Mouse (Mus musculus): ENCODE measurements around the gene Mcf2l.

Mcf2l gene

GRCm38 (mm10) chr8:12874194-12874791 lies 687 bp downstream of the Mcf2l start:
- DNase-seq (ENCODE audit: low spot score) = no peak

- DNase-seq (ENCODE audit: low spot score) = no peak
Measured at GRCm38 (mm10) chr8:12874971-12875370, 1.4 kb downstream of the Mcf2l start.

DNA sequence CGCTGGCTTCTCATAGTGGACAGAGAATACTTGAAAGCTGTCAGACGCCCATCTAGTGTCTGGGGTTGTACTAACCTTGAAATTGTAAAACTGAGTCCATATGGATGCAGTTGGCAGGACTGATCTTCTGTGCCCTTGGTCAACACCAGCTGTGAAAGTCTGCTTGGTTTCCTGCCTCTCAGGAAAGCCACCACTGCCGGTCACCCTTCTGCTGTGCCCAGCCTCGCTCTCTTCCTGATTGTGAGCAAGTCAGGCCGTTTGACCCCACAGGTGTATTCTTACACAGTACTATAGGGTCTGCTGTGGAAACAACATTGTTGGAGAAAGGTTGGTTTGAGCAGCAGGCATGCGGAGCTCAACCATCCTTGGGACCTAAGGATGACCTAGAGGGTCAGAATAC lies 3.5 kb downstream of the Mcf2l start:
- no peak for DNase-seq (ENCODE audit: low spot score)

DNA sequence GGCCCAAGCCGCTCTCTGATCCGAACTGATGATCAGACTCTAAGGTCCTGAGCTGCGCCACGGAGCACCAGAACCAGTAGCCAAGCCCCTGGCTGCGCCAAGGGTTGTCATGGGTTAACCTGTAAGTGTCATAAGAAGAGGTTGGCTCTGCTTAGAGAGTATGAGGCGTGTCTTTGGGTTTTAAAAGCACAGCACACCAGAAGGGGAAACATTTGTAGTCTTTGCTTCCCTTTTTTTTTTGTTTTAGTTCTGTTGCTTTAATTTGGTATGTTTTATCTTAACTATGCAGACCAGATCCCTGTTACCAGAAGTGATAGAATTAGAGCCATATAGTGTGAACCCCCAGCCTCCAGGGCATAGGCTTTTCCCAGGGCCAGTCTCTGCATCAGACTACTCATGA lies 6.6 kb downstream of the Mcf2l start:
- no peak for DNase-seq (ENCODE audit: low spot score)

- no peak for DNase-seq (ENCODE audit: low spot score)
Measured at GRCm38 (mm10) chr8:12883051-12884004, 9.7 kb downstream of the Mcf2l start.

DNA sequence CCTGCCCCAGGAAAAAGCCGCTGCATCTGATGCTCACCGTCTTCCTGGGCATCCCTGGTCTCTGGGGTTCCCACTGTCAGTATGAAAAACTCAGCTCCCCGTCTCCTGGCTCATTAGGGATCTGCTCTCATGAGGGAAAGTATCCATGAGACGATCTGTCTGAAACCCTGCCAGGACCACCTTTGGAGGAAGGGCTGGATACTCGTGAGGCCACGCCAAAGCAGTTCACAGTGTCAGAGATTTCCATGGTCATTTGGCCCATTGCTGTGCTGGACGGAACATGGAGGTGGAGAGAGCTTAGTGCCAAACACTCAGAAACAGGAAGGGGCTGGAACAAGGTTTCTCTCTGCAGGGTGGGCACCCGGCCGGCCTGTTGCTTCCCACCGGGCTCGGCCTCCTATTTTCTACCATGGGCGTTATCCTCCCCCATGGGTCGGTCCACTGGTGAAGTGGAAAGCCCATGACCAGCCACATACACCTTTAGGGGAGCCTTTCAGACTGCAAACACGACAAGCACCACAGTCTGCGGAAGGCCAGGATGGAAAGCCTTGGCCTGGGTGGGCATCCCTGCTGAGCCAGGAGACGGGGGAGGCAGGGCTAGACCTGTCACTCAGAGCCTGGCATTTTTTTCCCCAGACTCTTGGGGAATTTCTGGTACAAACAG lies 14.3 kb downstream of the Mcf2l start:
- DNase-seq (ENCODE audit: low spot score) = no peak

DNA sequence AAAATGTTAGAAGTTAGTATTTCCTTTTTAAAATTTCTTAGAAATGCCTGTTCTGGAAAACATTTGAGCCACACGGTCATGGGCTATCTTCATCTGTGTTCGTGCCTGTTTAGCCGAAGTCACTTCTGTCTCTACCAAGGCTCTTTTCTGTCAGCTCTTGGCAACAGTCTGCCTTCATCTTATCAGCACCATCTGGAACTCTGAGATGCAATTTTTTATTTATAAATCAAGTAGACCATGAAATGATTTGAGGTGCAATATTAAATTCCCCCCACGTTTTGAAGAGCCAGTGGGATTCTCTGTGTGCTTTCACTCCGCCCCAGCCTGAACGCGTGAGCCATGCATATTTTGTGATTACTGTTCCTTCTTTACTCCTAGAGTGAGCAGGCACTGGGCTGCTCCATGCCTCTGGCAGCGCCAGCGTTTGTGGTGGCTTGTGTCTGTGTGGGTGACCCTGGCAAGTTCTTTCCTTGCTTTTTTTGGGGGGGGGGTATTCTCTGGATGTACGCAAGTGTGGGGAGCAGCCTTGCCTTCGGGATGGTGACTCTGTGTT lies 15.5 kb downstream of the Mcf2l start:
- no peak for DNase-seq (ENCODE audit: low spot score)

GRCm38 (mm10) chr8:12892882-12893446 lies 19.4 kb downstream of the Mcf2l start:
- no peak for DNase-seq (ENCODE audit: low spot score)

- no peak for DNase-seq (ENCODE audit: low spot score)
Measured at GRCm38 (mm10) chr8:12893797-12894578, 20.4 kb downstream of the Mcf2l start.

DNA sequence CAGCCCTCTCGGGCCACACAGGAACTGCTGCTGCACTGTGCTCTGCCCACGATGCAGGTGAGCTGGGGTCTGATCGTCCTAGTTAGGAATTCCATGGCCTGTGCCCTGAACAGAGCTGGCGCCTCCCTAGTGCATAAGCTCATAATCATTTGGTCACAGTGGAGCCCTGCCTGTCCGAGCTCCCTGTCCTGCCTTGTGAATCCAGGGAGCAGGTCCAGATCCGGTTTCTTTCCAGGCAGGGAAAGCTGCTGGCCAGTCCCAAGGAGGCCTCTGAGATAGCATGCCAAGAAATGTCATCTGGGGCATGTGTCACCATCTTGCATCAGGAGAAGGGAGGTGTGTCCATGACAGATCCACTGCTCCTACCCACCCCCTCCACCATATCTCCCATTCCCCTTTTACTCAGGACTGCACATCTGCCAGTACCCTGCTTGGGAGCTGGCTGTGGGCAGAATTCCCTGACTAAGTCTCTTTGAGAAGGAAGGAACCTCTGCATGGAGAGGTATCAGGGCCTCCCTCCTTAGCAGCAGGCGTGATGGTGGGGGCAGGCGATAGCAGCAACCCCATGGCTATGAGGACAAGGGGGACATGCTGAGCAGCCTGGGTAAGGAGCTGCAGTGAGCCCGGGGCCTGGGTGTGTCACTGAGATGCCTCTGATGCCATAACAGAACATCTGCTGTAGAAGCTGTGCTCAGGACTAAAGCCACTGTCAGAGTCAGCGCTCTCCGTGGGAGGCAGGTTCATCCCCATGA lies 21.4 kb downstream of the Mcf2l start:
- DNase-seq (ENCODE audit: low spot score) = no peak

DNA sequence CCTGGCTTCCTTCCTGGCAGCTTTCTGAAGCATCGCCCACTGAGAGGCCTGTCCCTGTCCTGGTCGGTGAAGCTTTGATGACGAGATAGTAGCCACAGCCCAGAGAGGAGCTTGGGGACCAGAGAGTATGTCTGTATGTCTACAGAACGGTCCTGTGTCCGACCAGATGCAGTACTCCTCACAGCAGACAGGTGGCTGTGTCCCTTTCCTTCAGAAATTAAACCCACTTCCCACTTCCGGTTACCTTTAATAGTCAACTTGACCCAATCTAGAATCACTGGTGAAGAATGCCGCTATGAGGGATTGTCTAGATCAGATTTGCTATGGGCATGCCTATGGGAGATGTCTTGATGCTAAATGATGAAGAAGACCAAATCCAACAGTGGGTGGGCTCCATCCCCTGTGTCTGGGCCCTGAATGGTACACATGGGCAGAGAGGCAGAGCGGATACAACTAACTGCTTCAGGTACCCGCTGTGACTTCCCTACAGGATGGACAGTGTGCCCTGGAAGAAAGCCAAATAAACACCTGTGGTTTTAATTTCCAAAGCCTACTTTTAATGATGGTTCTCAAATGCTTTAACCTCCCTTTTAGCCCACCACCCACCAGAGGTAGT lies 22.0 kb downstream of the Mcf2l start:
- no peak for DNase-seq (ENCODE audit: low spot score)

DNA sequence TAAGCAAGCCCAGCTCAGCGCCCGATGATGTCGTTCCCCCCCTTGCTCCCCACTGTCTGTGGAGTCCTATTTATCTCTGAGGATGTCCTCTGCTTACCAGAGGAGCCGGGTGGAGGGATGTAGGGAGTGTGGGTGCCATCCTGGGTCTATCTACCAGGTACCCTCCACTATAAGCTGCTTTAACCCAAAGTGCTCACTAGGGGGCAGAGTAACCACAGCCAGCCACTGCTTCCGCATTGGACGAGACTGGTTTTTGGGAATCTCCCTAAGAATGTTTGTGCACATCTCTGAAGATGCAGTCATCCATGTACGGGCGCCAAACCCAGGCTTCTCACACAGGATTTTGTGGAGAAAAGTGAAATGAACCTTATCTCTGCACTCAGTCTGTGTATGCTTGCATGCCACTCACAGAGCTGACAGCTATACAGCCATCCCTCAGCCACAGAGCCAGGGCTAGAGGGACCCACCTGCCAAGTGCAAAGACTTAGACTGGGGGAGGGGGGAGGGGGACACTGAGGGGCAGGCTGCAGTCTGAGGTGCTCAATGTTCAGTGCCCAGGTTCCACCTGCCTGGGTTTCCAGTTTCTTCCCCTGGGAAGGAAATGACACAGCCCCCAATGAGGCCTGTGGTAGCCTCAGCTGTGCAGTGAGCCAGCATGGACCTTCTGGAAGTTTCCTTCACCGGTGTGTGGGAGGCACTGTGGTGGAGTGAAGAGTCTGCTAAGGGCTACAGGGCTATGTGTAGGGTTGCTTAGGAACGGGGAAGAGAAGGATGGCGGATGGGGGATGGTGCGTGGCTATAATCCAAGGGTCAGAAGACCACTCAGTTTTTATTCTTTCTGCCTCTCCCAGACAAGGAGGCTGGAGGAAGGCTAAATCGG lies 23.1 kb downstream of the Mcf2l start:
- no peak for DNase-seq (ENCODE audit: low spot score)

DNA sequence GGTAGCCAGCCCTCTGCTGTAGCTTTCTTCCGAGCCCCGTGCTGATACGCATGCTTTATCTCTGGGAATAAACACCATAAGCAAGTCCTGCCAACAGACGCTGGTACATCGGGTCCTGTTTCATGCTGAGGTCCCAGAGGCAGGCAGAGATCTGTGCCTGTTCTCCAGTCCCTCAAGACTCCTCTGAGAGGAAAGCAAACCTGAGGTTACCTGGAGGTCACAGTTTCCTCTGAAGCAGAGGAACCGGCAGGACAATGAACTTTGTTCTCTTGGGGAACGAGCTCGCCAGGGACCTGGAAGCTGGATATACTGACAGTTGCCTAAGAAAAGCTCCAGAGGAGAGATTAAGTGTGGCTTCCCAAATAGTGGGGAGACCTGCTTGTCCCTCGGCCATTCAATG lies 24.2 kb downstream of the Mcf2l start:
- no peak for DNase-seq (ENCODE audit: low spot score)

DNA sequence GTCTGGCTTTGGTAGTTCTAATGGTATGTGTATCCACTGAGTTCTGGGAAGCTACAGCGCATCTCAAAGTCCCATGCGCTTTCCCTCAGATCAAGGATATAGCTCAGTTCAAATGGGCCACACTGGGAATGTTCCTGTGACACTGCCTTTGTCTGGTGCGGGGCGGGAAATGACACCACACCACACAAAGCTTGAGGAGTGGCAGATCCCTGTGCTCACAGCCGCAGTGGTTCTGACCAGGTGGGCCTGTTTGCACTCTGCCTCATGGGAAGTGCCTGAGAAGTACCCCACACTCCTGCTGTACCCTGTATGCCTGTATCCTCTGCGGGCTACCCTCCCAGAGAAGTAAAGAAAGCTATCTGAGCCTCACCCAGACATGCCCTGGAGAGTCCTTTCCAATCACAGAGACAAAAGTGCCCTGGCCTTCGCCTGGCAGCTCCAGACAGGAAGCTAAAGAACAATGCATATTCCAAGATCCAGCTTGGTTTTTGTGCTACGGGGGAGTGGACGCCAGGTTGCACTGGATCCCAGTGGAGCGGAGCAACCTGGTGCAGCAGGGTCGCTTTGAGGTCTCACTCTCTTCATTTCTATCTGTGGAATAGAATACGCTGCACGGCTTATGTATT lies 30.3 kb downstream of the Mcf2l start:
- no peak for DNase-seq (ENCODE audit: low spot score)

- DNase-seq (ENCODE audit: low spot score) = no peak
Measured at GRCm38 (mm10) chr8:12905122-12905521, 31.5 kb downstream of the Mcf2l start.

GRCm38 (mm10) chr8:12905599-12906321 lies 32.2 kb downstream of the Mcf2l start:
- no peak for DNase-seq (ENCODE audit: low spot score)

- DNase-seq (ENCODE audit: low spot score) = no peak
Measured at GRCm38 (mm10) chr8:12906597-12906996, 33.0 kb downstream of the Mcf2l start.

GRCm38 (mm10) chr8:12907730-12908129 lies 34.1 kb downstream of the Mcf2l start:
- no peak for DNase-seq (ENCODE audit: low spot score)
